Mouse (Mus musculus) duodenum, adult 2 months (tissue): ENCODE results near the gene Kif1b. TPM values are rescaled to one million over a fixed set of nuclear protein-coding genes. Genes with fewer than 3 reads are reported as not detected.

Experiments used
- polyA plus RNA-seq: library from polyadenylated mRNA; depleted of rRNA; stranded (reverse); fragments of >200 nt; gene quantifications from 2 replicates; pipeline ENCODE4 v1.2.3, GENCODE M21; 2012; ENCODE audit warnings: low replicate concordance; rRNA removed

Gene Kif1b
- polyA plus RNA-seq: 9.0 and 12.5 TPM in 2 replicates

GRCm38 (mm10) chr4:149307596-149308490, at the start of gene Kif1b:
Gene Kif1b, minus strand, starts transcription at chr4:149307693.

DNA sequence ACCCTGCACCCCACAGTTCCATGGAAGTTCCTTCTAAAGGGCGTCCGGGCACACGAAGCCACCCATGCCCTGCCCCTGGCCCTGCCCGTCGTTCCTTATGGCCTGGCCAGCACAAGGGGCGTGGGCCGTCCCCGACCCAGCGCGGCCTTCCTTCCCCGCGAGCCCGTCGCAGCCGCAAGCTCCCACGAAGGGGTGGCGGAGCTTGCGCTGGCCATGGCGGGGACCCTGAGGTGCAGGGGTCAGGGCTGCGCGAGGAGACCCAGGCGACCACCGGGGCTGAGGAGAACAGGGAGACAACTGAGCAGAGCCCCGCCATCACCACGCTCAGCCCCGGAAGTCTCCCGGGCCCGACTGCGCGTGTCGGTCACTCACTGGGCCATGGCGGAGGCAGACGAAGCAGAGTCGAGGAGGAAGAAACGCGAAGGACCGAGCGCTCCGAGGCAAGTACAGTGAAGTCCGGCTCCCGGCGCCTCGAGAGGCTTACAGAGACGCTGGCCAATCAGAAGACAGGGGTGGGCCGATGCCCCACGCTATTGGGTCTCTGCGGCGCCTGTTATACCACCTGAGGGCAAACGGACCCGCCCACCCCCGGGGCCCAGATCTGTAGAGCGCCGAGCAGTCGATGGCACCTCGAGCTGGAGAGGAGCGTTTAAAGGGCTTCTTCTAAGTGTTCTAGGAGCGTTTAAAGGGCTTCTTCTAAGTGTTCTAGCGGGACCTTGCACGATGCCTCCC, 141.1 kb downstream of the Kif1b start, which contains the start of gene Pgd:
Pgd (minus strand) TSS at position 557 of the 732 bp plus-strand sequence.

GRCm38 (mm10) chr4:149136982-149137770, 170.3 kb downstream of the Kif1b start, which contains the start of gene Cenps:
Gene Cenps, minus strand, starts transcription at chr4:149137629.

GRCm38 (mm10) chr4:149126663-149127062, 180.8 kb downstream of the Kif1b start, which contains the start of gene Cort:
Gene Cort, minus strand, starts transcription at chr4:149126763.

Other genes starting within 250 kb of the Kif1b start
- gene Pex14, start 207.8 kb downstream of the Kif1b start, polyA plus RNA-seq: 48.2 and 62.9 TPM in 2 replicates
- gene Dffa, start 203.5 kb downstream of the Kif1b start, polyA plus RNA-seq: 11.4 and 13.7 TPM in 2 replicates
- gene Cort, start 180.9 kb downstream of the Kif1b start, polyA plus RNA-seq: not detected in 2 replicates
- 0.85 and 2.1 TPM in 2 replicates for gene Cenps, start 170.1 kb downstream of the Kif1b start, polyA plus RNA-seq
- gene Pgd, start 140.9 kb downstream of the Kif1b start, polyA plus RNA-seq: 257 and 332 TPM in 2 replicates
- 114 and 139 TPM in 2 replicates for gene Ube4b, start 119.1 kb upstream of the Kif1b start, polyA plus RNA-seq
- 2.5 and 7.2 TPM in 2 replicates for gene Rbp7, start 147.3 kb upstream of the Kif1b start, polyA plus RNA-seq
- gene Tmem274, start 169.7 kb upstream of the Kif1b start, polyA plus RNA-seq: not detected in 2 replicates
- gene Nmnat1, start 177.5 kb upstream of the Kif1b start, polyA plus RNA-seq: 6.7 and 7.7 TPM in 2 replicates
- 30.8 and 31.1 TPM in 2 replicates for gene Lzic, start 177.5 kb upstream of the Kif1b start, polyA plus RNA-seq
- 20.5 and 31.3 TPM in 2 replicates for gene Ctnnbip1, start 210.5 kb upstream of the Kif1b start, polyA plus RNA-seq